Mouse (Mus musculus): ENCODE results near the gene Gm47841. TPM values are rescaled to one million over a fixed set of nuclear protein-coding genes. Genes with fewer than 3 reads are reported as not detected.

Gm47841 gene
- polyA plus RNA-seq, 1 experiment from 2014 or later = not detected

DNA sequence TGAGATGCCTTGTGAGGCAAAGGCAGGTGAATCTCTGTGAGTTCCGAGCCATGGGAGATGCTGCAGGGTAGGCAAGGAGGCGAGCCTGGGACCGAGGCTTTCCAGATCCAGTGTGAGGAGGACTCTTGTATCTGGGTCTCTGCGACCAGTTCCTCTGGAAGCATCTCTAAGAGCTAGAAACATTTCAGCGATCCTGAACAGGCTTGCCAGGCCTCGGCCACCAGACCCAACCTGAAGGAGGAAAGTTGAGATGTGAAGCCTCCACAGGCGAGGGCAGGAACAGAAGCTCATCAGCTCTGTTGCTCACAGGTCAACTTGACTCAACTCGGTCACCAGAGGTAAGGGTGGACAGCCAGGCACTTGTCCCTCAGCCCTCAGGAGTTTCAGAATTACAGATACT lies 44.4 kb upstream of the Gm47841 start:
- DNase-seq (ENCODE audit: low spot score) (no peak), ATAC-seq (no peak)
- no peak for TF ChIP-seq EP300 (IDR thresholded peaks at IDR 0.05)
- TF ChIP-seq CTCF (IDR thresholded peaks at IDR 0.05) = no peak

GRCm38 (mm10) chr15:101088291-101088690 lies 41.1 kb upstream of the Gm47841 start:
- no peaks in the 10 kb centered on the region for H3K9me3 ChIP-seq (ENCODE audit: low read length)
- H3K4me2 ChIP-seq (replicated peaks; ENCODE audit: low read depth, low read length) = no peak overlapping the region
- ATAC-seq (no peak), DNase-seq (ENCODE audit: low spot score) (no peak)
- no peaks in the 10 kb centered on the region for H3K27me3 ChIP-seq (replicated peaks; ENCODE audit: insufficient read depth, low read length)
- 63% methylated on average over 4 of the region's 4 CpGs for WGBS
- H3K27ac ChIP-seq (ENCODE audit: low read length) = no peak overlapping the region
- TF ChIP-seq EP300 (IDR thresholded peaks at IDR 0.05) = no peak
- no peak for TF ChIP-seq CTCF (IDR thresholded peaks at IDR 0.05)
- H3K9ac ChIP-seq (replicated peaks; ENCODE audit: low read depth) = no peak overlapping the region
- no peaks in the 10 kb centered on the region for H3K36me3 ChIP-seq (ENCODE audit: insufficient read depth, low read length)
- H3K4me3 ChIP-seq (ENCODE audit: low read depth, low read length) = no peak overlapping the region
- H3K4me1 ChIP-seq (ENCODE audit: insufficient read depth, low read depth, low read length) = no peaks in the 10 kb centered on the region

More for the DNA sequence above, 44.4 kb upstream of the Gm47841 start:
- Histone ChIP-seq H3K4me1 (ENCODE audit: insufficient read depth, low read depth, low read length) (no peaks in the 10 kb centered on the region), H3K36me3 (ENCODE audit: insufficient read depth, low read length) (no peaks in the 10 kb centered on the region), H3K4me2 (replicated peaks; ENCODE audit: low read depth, low read length) (no peak overlapping the region), H3K27ac (ENCODE audit: low read length) (no peak overlapping the region), H3K27me3 (replicated peaks; ENCODE audit: insufficient read depth, low read length) (no peaks in the 10 kb centered on the region), H3K4me3 (ENCODE audit: low read depth, low read length) (no peak overlapping the region), H3K9me3 (ENCODE audit: low read length) (no peaks in the 10 kb centered on the region), H3K9ac (replicated peaks; ENCODE audit: low read depth) (no peak overlapping the region)
- 88% methylated on average over 8 of the region's 8 CpGs for WGBS

- Histone ChIP-seq H3K4me2 (replicated peaks; ENCODE audit: low read depth, low read length) (no peak overlapping the region), H3K4me3 (ENCODE audit: low read depth, low read length) (no peak overlapping the region), H3K9ac (replicated peaks; ENCODE audit: low read depth) (no peak overlapping the region), H3K27me3 (replicated peaks; ENCODE audit: insufficient read depth, low read length) (no peaks in the 10 kb centered on the region), H3K4me1 (ENCODE audit: insufficient read depth, low read depth, low read length) (no peaks in the 10 kb centered on the region), H3K9me3 (ENCODE audit: low read length) (no peaks in the 10 kb centered on the region), H3K36me3 (ENCODE audit: insufficient read depth, low read length) (no peaks in the 10 kb centered on the region), H3K27ac (ENCODE audit: low read length) (no peak overlapping the region)
- WGBS = 36% methylated on average over 3 of the region's 3 CpGs
- no peak for DNase-seq (ENCODE audit: low spot score)
- ATAC-seq = 0 out of 2 replicates have a peak, but pooled peaks have one; percentile 39
- TF ChIP-seq CTCF (IDR thresholded peaks at IDR 0.05) = no peak
- TF ChIP-seq EP300 (IDR thresholded peaks at IDR 0.05) = no peak
Observed at GRCm38 (mm10) chr15:101086956-101087355, 39.8 kb upstream of the Gm47841 start.

DNA sequence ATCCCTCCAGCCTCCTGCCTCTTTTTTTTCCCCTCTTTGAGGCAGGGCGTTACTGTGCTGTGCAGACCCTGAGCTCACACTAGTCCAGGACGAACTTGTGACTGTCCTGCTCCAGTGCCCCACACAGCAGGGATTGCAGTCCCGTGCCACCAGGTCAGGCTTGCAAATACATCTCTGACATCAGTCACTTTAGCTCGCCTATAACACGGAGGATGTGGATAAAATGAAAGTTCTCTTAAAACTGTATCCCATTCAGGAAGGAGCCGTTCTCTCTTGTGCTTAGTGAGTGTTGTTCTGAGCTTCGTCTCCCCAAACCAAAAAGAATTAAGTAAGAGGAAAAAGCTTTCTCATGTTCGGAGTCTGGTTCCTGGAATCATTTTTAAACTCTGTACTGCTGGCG lies 39.3 kb upstream of the Gm47841 start:
- H3K27me3 ChIP-seq (replicated peaks; ENCODE audit: insufficient read depth, low read length) = no peaks in the 10 kb centered on the region
- H3K27ac ChIP-seq (ENCODE audit: low read length) = no peak overlapping the region
- H3K4me2 ChIP-seq (replicated peaks; ENCODE audit: low read depth, low read length) = no peak overlapping the region
- 63% methylated on average over 9 of the region's 9 CpGs for WGBS
- DNase-seq (ENCODE audit: low spot score) (no peak), ATAC-seq (no peak)
- no peak overlapping the region for H3K9ac ChIP-seq (replicated peaks; ENCODE audit: low read depth)
- no peaks in the 10 kb centered on the region for H3K9me3 ChIP-seq (ENCODE audit: low read length)
- H3K4me1 ChIP-seq (ENCODE audit: insufficient read depth, low read depth, low read length) = no peaks in the 10 kb centered on the region
- H3K4me3 ChIP-seq (ENCODE audit: low read depth, low read length) = no peak overlapping the region
- no peaks in the 10 kb centered on the region for H3K36me3 ChIP-seq (ENCODE audit: insufficient read depth, low read length)
- TF ChIP-seq CTCF (IDR thresholded peaks at IDR 0.05) (no peak), EP300 (IDR thresholded peaks at IDR 0.05) (no peak)

GRCm38 (mm10) chr15:101084499-101084898 lies 37.3 kb upstream of the Gm47841 start:
- Histone ChIP-seq H3K9ac (replicated peaks; ENCODE audit: low read depth) (no peak overlapping the region), H3K9me3 (ENCODE audit: low read length) (no peaks in the 10 kb centered on the region), H3K4me3 (ENCODE audit: low read depth, low read length) (no peak overlapping the region), H3K4me2 (replicated peaks; ENCODE audit: low read depth, low read length) (no peak overlapping the region), H3K27me3 (replicated peaks; ENCODE audit: insufficient read depth, low read length) (no peaks in the 10 kb centered on the region), H3K36me3 (ENCODE audit: insufficient read depth, low read length) (no peaks in the 10 kb centered on the region), H3K4me1 (ENCODE audit: insufficient read depth, low read depth, low read length) (no peaks in the 10 kb centered on the region), H3K27ac (ENCODE audit: low read length) (no peak overlapping the region)
- ATAC-seq (no peak), DNase-seq (ENCODE audit: low spot score) (no peak)
- WGBS = 71% methylated on average over 10 of the region's 10 CpGs
- TF ChIP-seq CTCF (IDR thresholded peaks at IDR 0.05) (no peak), EP300 (IDR thresholded peaks at IDR 0.05) (no peak)

DNA sequence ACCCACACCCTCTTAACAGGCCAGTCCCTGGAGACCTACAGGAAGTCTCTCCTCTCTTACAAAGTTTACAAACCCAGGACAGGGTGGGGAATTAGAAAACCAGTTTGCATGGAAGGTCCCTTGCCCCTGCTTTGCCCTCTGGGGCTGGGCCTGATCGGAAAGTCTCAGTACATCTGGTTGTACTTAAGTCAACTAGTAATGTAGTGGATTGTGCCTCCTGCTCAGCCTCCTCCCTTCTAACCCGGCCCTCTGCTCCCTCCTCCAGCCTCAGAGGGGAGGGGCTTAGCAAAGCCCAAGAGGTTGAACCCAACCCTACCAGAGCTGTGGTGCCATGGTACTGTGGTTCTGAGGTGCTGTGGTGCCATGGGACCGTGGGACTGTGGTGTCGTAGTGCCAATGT lies 35.0 kb upstream of the Gm47841 start:
- Histone ChIP-seq H3K4me2 (replicated peaks; ENCODE audit: low read depth, low read length) (no peak overlapping the region), H3K9ac (replicated peaks; ENCODE audit: low read depth) (no peak overlapping the region), H3K4me1 (ENCODE audit: insufficient read depth, low read depth, low read length) (peaks cover 3% of the 10 kb centered on the region; the same call in 1 of the 2 replicates), H3K9me3 (ENCODE audit: low read length) (no peaks in the 10 kb centered on the region), H3K36me3 (ENCODE audit: insufficient read depth, low read length) (no peaks in the 10 kb centered on the region), H3K4me3 (ENCODE audit: low read depth, low read length) (no peak overlapping the region), H3K27ac (ENCODE audit: low read length) (peak overlapping the region; percentile 57), H3K27me3 (replicated peaks; ENCODE audit: insufficient read depth, low read length) (no peaks in the 10 kb centered on the region)
- ATAC-seq (peak; percentile 20; the same call in 1 of the 2 replicates), DNase-seq (ENCODE audit: low spot score) (peak; percentile 61)
- 47% methylated on average over 4 of the region's 4 CpGs for WGBS
- TF ChIP-seq EP300 (IDR thresholded peaks at IDR 0.05) (peak; percentile 32; the same call in 1 of the 2 replicates), CTCF (IDR thresholded peaks at IDR 0.05) (no peak)

DNA sequence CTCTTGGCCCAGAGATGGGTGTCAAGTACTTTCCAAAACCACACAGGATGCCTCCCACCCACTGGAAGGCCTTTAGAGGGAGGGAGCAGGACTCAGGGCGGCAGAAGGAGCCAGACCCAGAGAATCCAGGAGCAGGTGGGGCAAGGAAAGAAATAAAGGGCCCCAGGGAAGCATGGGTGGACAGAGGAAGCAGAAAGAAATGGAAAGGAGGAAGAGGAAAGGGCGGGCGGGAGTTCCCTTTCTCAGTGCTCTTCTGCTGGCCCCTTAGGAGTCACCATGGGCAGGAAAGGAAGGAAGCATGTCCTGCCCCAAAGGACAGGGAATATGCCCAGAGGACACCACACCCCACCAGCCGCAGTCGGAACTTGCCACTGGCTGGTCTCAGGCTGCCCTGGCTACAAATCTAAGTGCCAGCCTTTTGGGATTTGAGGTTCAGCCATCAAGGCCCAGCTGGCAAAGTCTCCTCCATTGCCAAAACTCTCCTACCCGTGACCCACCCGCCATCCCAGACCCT lies 33.9 kb upstream of the Gm47841 start:
- ATAC-seq (no peak), DNase-seq (ENCODE audit: low spot score) (no peak)
- WGBS = 56% methylated on average over 7 of the region's 7 CpGs
- no peaks in the 10 kb centered on the region for H3K27me3 ChIP-seq (replicated peaks; ENCODE audit: insufficient read depth, low read length)
- no peak overlapping the region for H3K4me3 ChIP-seq (ENCODE audit: low read depth, low read length)
- TF ChIP-seq EP300 (IDR thresholded peaks at IDR 0.05) = peak; percentile 13; the same call in 1 of the 2 replicates
- TF ChIP-seq CTCF (IDR thresholded peaks at IDR 0.05) = no peak
- no peaks in the 10 kb centered on the region for H3K36me3 ChIP-seq (ENCODE audit: insufficient read depth, low read length)
- H3K4me2 ChIP-seq (replicated peaks; ENCODE audit: low read depth, low read length) = no peak overlapping the region
- H3K4me1 ChIP-seq (ENCODE audit: insufficient read depth, low read depth, low read length) = peaks cover 12% of the 10 kb centered on the region; the same call in 1 of the 2 replicates
- no peaks in the 10 kb centered on the region for H3K9me3 ChIP-seq (ENCODE audit: low read length)
- no peak overlapping the region for H3K9ac ChIP-seq (replicated peaks; ENCODE audit: low read depth)
- peak overlapping the region; percentile 88 for H3K27ac ChIP-seq (ENCODE audit: low read length)
